Mouse (Mus musculus) heart, postnatal 36 days (tissue): ENCODE data around the gene Gpx3. TPM values are rescaled to one million over a fixed set of nuclear protein-coding genes. Genes with fewer than 3 reads are reported as not detected.
A peak's percentile ranks its signal among the peaks of the same experiment; 100 is the strongest.

ENCODE experiments used
- DNase-seq, 2 experiments: peaks; one replicate each; pipeline ENCODE4 v3.0.0; 2021 to 2022
- intact Hi-C: fragments of 180-260 bp; cut with DNase I; formaldehyde crosslinking; loops from one replicate; pipeline ENCODE4 v1.15.1; 2025
- total RNA-seq, 2 experiments: library from RNA; stranded (reverse); gene quantifications; 2 replicates each; pipeline ENCODE4 v1.2.3; 2021

Gene Gpx3
- total RNA-seq, 2 experiments from 2014 or later, result 189 to 218 TPM

DNA sequence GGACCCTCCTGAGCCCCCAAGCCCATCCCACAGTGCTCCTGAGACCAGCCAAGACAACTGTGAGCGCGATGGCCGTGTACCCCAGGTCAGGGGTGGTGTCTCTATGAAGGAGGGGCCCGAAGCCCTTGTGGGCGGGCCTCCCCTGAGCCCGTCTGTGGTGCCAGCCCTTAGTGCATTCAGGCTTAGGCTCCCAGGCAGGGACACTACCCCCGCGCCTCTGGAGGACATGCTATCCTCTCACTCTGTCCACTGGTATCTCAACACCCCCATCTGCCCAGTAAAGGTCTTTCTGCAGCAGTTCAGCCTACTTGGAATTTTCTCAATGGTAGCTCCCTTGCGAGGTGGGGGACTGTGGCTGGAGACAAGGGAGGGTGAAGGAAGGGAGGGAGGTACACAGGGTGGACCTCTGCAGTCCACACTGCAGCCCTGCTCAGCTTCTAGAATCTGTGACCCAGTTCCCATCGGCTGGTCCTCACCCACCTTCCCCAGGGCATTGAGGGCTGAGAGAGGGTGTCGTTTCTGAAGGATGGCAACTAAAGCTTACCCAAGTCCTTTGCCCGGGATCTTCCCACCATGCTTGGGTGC, 7.9 kb downstream of the Gpx3 start:
- intact Hi-C loops, result no loop called here
- no peak for DNase-seq

DNA sequence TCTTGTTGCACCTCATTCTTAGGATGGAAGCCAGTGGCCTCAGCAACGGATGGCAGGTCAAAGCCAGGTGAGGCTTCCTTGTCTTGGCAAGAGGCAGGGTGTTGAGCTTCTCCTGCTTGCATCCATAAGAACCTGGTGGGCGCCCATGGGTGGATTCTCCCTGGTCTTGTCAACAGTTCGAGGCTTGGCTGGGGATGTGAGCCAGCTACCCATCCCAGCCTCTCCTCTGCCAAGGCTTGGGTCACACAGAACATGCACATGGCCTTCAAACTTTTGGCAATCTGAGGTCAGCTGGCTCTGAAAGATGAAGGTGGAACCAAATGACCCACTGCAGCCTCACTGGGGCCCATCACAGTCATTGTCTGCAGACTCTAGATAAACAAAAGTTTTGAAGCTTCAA, 8.9 kb downstream of the Gpx3 start:
- intact Hi-C loops, result no loop called here

DNA sequence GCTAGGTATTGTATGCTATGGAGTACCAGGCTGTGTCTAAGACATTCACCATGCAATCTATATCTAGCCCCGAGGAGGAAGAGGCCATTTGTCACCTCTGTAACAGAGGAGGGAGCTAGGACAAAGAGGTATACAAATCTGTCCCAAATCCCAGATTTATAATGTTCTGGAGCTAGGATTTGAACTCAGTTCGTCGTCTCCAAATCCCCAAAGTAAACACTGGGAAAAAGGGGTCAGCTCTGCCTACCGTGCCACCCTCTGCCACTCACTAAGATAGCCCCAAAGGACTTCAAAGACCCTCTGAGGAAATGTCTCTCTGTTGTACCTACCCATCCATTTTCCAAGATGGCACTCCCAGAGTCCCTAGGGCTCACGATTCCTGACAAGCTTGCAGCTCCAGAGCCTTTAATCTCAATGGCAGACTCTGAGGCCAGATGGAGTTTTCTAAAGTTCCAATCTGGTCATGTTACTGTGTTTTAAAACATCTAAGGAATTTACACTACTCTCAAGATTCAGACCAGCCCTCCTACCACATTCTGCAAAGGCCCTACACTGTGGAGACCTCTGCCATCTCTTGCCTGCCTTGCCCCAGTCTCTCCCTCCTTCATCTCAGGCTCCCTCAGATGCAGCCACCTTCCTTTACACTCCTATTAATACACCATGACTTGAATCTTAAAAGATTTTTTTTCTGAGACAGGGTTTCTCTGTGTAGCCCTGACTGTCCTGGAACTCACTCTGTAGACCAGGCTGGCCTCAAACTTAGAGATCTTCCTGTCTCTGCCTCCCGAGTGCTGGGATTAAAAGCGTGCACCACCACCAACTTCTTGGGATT, 9.6 kb downstream of the Gpx3 start:
- intact Hi-C loops, result no loop called here
- DNase-seq, result no peak

More for the DNA sequence above, 8.9 kb downstream of the Gpx3 start:
- no peak for DNase-seq

DNA sequence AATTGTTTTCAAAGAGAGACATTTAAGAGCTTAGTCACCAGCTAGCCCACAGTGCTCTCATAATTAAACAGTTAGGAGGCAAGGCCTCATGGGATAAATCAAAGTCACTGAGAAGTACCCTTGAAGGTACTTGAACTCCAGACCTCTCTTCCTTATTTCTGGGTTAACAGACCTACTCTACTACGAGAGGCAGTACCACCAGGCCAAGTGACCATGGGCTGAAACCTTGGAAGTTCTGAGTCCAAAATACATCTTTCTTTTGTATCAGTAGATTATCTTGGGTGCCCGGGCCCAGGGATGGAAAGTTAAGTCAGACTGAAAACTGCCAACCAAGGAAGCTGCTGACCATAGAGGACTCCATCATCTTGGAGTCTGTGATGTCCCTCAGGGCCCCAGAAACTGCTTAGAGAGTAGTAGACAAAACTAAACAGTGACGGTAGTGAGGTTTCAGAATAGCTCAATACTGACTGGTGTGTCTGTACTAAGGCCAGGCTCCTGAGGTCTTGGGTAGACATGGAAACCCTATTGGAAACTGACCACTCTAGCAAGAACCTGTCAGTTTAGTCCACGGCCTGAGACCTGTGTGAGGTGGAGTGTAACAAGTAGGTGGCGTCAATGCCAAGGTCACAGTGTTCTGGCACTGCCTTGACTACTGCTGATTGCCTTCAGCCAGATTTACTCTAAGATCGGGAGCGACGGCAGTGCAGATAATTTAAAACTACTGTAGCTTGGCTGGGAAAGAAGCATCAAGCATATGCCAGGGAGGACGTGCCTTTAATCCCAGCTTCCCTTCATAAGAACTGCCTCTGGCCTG, 10.5 kb downstream of the Gpx3 start:
- intact Hi-C loops, result no loop called here
- DNase-seq, result no peak

DNA sequence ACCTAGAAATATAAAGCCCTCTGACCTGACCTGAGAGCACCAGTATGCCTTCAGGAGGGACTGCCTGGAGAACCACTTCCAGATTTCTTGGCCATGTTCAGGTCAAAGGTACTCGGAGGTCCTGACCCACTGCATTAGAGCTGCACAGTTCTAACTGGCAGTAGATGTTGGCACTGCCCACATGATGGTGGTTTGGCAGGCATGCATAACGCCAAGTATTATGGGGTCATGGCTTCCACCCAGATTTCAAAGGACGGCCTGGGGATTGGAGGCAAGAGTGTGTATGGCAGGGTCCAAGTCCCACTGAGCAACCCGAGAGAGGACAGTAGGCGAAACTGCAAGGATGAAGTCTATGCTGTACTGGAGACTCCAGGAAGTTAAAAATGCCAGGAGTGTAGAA, 11.6 kb downstream of the Gpx3 start:
- intact Hi-C loops, result no loop called here
- no peak for DNase-seq

DNA sequence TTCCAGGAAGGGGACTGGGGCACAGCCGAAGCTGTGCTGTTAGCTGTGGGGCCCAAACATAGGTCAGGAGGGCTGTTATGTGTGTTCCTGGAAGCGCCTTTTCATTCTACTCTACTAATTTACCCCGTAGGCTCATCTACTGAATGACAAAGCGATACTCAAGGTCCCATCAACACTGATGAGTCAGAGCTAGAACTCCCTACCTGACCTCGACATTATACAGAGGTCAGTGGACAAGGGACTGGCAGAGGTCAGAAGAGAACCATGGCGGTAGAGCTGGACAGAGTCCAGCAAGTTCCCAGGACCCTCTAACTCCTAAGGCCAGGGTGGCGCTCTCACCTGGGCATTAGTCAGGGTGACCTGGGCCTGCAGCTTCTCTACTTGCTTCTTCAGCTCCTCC, 15.2 kb downstream of the Gpx3 start:
- intact Hi-C loops, result no loop called here
- no peak for DNase-seq

DNA sequence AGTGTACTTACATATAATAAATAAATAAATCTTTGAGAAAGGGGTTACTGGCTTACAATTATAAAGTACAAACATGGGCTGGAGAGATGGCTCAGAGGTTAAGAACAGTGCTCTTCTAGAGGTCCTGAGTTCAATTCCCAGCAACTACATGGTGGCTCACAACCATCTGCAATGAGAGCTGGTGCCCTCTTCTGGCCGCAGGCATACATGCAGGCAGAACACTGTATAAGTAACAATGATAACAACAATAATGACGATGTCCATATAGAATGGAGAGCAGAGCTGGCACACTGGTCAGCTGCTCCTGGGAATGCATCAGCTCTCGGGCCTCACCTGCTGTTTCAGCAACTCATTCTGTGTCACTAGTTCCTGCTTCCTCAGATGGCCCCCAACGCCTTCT, 16.0 kb downstream of the Gpx3 start:
- DNase-seq, result no peak
- intact Hi-C loops, result no loop called here

DNA sequence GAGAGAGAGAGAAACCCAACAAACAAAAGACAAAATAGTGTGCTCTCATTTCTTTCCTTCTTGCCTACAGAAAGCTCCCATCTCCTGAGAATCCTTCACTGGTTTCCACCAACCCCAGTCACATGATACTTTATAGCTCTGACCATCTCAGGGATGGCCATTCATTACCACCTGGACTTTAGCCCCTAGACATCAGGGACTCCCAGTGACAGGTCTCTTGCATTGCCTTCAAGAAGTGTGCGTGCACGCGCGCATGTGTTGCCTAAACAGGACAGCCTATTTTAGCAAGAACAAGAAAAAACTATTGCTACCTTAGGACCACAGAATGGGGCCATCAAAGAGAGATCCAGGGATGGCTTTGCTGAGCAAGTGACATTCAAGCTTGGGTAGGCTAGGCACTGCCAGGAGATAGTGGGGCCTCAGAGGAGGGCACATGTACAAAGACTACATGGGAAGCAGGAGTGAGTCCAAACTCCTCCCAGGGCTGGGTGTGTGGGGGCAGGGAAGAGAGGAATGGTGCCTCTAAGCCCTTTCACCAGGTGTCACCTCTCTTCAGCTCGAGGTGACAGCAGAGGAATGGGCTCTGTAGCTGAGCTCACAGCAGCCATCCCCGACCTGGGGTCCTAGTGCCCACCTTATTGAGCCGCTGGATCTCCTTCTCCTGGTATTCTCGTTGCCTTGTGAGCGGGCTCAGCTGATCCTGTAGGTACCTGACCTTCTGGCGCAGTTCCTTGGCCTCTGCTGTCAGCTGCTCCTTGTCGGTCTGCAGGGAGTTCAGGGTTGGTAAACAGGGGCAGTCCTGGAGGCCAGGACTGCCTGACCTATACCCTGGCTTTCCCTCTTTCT, 18.1 kb downstream of the Gpx3 start:
- DNase-seq, result no peak
- intact Hi-C loops, result no loop called here

DNA sequence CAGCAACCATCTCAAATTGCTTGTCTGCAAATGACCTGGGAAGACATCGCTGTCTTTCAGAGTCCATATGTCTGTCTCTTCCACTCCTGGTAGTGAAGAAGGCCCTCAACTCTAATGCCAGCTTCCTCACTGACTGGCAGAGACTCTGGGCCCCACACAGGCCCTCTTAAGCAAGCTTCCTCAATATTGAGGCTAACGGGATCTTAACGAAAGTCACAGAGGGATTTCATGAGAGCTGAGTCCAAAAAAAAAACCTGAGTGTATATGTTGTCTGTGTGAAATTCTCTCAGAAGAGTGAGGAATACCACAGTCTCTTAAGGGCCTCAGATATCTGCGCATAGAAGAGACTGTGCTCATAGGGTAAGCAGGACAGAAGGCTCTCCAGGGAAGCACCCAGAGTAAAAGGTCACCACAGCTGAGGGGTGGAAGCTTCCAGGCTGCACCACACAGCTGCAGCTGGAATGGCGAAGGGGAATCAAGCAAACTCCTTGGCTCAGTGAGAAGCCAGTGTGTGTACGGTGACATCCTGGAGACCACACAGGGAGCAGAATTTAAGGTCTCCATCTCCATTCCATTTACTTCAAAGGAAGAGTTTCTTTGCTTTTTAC, 18.8 kb downstream of the Gpx3 start:
- intact Hi-C loops, result no loop called here
- no peak for DNase-seq

DNA sequence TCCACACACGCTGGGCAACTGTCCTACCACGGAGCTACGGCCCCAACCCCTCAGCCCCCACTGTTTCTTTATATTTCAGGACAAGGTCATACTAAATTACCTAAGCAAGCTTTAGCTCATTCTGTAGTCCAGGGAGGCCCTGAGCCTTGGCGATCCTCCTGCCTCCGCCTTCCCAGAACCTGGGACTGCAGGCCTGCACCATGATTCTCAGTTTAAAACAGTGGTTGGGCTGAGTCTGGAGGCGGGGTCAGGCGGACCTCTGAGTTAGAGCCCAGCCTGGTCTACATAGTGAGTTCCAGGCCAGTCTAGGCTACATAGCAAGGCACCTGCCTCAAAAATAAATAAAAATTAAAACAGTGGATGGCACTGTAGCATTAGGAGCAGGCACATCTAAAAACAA, 19.5 kb downstream of the Gpx3 start:
- intact Hi-C loops, result no loop called here

DNA sequence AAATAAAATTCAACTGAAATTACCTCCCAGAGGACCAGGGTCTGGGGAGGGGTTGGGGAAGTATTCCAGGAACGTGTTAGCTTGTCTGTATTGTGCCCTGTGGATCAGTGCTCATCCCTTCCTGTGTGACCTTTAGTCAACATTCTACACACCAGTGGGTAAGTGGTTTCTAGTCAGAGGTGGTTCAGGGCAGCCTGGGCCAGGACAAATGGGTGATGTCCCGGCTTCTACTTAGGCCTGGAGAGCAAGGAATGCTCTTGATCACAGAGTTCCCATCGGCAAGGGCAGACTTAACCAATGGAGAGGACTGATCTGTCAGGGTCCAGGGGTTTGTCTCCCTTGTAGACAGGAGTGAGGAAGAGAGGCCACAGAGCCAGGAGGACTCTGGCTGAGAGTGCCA, 20.2 kb downstream of the Gpx3 start:
- intact Hi-C loops, result no loop called here
- no peak for DNase-seq

More for the DNA sequence above, 19.5 kb downstream of the Gpx3 start:
- DNase-seq, result peak; percentile 55 to 56

DNA sequence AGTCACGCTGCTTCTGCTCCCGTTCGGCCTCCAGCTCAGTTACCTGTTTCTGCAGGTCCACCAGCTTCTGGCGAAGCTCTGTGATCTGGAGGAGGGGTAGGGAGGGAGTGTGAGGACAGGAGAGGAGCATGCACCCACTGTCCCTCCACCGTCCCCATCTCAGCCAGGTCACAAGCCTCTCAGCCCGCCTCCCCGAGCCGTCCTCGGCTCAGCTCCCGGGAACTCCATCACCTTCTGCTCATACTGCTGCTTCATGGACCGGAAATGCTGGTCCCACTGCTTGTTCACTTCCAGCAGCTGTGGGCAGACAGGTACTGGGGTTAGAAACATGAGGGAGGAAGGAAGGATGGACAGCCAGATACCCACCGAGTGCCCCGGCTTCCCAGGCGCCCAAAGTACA, 21.9 kb downstream of the Gpx3 start:
- intact Hi-C loops, result no loop called here
- no peak for DNase-seq

DNA sequence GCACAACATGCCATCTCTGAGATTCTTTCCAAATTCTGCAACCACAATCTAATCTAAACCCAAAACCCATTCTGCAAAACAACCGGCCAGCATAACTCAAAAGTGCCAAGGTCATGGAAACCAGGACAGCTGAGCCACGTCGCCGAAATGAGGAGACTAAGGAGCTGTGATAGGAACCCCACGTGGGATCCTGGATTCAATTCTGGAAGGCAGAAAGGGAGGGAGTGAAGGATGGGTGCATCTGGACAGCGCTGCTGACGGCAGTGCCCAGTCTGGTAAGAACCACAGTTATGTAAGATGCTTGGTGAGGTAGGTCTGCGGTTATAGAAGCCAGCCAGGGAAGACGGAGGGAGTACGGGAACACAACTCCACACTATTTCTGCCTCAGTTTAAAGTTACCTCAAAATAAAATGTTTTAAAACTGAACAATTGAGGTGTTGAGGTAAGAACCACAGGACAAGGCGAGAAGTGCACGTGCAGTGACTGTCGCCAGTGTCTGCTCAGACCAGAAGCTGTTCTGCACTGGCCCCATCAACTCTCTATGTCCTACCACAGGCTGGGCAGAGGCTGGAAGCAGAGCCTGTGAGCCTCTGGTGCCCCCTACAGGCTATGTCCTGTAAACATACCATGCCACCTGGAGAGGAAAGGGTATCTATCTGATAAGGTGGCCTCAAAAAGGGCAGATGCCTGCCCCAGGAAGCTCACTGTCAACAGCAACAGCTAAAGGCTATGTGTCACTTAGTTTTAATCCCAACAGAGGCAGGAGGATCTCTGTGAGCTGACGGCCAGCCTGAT, 25.3 kb downstream of the Gpx3 start:
- intact Hi-C loops, result loop anchor here (2.0 kb wide), 1 partner anchor 225 kb away; no protein-coding TSS in a partner anchor
- DNase-seq, result peak; percentile 76 to 79

DNA sequence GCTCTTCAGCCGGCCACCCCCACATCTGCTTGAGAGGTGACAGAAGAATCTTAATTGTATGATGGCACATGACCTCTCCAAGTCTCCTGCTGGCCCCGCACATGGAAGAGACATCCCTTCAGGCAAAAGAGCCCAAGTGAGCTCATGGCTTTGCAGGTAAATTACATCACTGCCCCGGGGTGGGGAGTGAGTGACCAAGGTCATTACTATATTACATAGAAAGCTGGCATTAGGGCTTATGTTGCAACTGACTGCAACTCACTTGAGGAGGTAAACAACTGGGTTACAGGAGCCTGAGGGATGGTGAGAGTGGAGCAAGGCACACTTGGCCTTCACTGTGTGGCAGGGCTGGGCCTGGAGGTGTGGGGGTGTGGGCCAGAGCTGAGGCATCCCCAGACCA, 26.0 kb downstream of the Gpx3 start:
- no peak for DNase-seq
- intact Hi-C loops, result no loop called here

DNA sequence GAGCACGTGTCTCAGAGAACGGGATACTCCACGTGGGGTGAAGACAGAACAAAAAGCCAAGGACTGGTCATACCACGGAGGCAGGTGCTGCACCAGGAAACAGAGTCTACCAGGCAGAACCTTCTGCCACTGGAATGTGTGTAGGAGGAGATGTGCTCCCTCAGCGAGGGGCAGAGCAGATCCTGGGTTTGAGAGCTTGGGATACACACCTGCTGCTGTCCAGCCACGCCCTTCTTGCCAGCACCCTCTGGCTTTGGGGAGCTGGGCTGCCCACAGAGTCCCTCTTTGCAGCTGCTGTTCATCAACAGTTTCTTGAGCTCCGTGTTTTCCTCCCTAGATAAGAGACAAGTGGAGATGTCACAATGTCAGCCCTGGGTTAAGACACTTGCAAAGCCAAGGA, 26.6 kb downstream of the Gpx3 start:
- intact Hi-C loops, result loop anchor here (1.0 kb wide), 1 partner anchor 50 kb away; no protein-coding TSS in a partner anchor
- no peak for DNase-seq

DNA sequence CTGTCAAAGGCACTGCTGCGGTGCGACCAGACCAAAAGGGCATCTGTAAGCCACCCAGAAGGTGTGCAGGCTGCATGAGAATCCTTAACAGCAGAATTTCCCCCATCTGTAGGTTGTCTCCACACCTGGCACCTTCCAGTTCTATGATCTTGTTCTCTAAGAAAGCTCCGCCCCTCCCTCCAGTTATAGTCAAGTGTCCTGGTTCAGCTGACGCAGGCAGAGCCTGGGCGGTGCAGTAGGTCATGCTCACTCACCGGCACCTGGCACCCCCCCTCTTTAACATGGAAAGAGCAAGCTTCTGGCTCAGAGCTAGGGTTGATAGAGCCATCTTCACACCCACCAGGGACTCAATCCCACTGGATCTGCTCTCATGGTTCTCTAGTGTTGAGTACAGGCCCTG, 27.0 kb downstream of the Gpx3 start:
- no peak for DNase-seq
- intact Hi-C loops, result loop anchor here (1.0 kb wide), 1 partner anchor 50 kb away; no protein-coding TSS in a partner anchor

DNA sequence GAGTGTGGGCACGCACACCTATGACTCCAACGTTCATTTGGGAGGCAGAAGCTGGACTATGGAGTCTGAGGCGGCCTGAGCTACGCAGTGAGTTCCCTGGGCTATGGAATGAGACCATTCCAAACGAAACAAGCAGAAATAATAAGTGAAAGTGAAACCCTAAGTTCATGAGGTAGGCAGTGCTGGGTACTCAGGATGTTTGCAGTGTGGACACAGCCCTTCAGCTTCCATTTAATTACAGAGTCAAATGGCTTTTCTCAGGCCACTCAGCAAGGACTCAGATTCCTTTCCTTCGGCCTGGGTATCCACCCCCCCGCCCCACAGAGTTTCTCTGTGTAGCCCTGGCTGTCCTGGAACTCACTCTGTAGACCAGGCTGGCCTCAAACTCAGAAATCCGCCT, 27.5 kb downstream of the Gpx3 start:
- intact Hi-C loops, result loop anchor here (1.0 to 5.0 kb wide), 3 partner anchors 50 to 108 kb away; no protein-coding TSS in a partner anchor
- no peak for DNase-seq

DNA sequence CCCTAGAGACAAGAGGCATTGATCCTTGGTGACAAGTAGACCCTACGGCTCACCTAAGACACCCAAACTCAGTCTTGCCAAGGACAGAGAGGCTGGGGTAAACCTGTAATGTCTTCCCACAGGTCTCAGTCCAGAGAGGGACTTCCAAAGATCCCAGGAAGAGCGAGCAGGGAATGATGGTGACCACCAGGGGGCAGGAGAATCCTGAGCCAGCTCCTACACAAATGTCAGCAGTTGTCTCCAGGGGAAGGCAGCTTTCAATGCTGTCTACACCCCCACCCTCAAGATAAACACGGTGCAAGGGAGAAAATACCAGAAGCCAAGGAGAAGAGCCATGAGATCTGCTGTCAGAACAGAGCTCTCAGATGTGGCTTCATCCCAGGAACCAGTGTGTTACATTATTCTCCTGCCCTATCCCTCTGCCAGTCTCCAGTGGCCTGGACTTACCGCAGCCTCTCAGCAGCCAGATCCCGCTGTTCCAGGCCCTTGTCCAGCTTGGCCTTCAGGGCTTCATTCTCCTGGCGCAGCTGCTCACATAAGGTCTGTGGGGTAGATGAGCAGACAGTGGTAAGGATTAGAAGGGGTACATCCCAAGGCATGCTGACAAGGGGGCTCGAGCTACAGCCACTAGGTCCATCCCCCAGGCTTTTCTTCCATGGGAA, 28.2 kb downstream of the Gpx3 start:
- intact Hi-C loops, result loop anchor here (1.0 to 5.0 kb wide), 2 partner anchors 54 to 107 kb away; no protein-coding TSS in a partner anchor
- peak; percentile 62 to 68 for DNase-seq
